Mouse (Mus musculus) cerebellum, adult 9-11 months (tissue): ENCODE data around the gene Skap1.
A peak's percentile ranks its signal among the peaks of the same experiment; 100 is the strongest.

Experiments
- DNase-seq: peaks from one replicate; pipeline ENCODE4 v3.0.0; 2022

The Skap1 gene

DNA sequence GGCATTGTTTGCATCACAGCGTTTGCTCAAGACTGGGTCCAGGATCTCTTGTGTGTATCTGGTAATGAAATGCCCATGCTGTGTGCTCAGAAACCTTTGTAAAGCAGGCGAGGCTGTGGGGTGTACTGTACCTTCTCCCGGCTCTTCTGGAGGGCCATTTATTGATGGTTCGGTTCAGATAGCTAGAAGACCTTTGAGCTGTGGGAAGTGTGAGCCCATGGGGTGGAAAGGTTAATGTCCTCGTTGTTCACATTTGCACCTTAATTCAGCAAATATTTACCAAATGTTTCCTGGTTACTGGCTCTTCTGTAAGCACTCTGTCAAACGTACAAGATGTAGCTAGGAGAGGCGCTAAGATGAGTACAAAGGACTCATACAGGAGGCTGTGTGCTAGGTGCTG lies 173.5 kb downstream of the Skap1 start:
- DNase-seq: no peak

- no peak for DNase-seq
Observed at GRCm38 (mm10) chr11:96639805-96640204, 175.4 kb downstream of the Skap1 start.

DNA sequence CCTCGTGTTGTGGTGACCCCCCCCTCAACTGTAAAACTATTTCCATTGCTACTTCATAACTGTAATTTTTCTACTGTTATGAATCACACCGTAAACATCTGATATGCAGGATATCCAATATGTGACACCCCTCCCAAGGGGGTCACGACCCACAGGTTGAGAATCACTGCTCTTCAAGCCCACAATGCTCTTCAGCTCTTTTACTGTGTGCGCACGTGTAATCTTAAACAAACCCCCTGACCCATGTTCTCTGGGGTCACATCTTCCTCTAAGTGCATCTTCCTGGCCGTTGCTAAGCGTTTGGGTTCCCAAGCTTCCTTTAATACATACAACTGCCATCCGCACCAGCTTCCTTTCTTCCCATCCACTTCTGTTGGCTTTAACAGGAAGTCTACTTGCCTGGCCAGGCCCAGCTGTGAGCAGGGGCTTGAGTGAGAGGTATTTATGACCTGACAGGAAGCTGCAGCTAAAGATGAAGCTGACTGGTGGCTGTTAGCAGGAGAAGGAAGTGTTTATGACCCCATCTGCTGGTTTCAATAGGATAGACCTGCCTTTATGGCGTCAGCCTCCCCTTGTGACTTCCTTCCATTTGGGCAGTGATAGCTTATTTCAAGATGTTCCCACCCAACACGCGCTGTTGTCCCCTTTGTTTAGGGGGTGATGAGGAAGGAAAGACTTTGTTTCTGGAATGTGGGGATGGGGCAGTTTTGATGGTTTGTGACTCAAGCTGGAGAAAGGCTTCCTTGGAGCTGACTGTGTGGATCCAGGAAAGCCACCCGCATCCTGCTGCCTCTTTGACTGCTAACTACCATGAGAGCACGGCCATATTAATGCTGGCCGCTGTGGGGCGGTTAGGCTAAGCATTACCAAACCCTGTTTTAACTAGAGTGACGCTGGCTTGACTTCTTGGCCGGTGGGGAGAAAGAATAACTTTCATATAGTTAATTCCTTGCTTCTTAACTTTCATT lies 178.1 kb downstream of the Skap1 start:
- no peak for DNase-seq

DNA sequence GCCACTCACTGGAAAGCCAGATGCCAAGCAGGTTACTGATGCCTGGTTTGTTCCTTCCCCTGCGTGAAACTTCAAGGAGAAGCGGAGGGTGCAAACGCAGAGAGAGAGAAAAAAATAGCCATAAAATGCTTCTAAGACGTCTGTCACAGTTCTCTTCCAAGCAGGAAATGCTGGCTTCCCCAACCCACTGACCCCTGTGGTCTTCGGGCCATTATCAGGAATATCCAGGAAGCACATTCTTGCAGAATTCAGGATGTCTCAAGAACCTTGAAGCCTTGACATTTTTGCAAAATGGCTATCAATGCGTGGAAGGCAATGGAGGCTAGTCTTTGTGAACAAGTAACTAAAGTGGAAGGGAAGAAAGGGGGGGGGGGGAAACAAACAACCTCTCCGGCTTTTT lies 180.6 kb downstream of the Skap1 start:
- no peak for DNase-seq

GRCm38 (mm10) chr11:96645538-96646037 lies 181.2 kb downstream of the Skap1 start:
- no peak for DNase-seq

- no peak for DNase-seq
Observed at GRCm38 (mm10) chr11:96651848-96652247, 187.5 kb downstream of the Skap1 start.

GRCm38 (mm10) chr11:96653867-96654266 lies 189.5 kb downstream of the Skap1 start:
- no peak for DNase-seq

DNA sequence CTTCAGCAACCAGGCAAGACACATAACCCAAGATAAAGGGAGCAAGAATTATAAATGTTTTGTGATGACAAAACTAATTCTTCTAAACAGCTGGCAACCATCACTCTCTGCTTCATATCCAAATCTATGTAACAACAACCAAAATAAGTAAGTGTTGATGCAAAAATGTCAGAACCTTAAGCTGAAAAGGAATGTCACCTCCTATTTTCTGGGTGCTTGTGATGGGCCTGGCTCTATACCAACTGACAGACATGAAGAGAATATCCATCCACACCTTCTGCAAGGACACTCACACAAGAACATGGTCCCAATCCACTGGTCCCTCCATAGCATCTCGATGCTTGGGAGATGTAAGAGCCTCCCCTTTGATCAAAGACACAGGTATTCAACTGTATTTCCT lies 194.0 kb downstream of the Skap1 start:
- DNase-seq: no peak

- DNase-seq: no peak
Observed at GRCm38 (mm10) chr11:96666924-96667323, 202.5 kb downstream of the Skap1 start.

- no peak for DNase-seq
Observed at GRCm38 (mm10) chr11:96668367-96668766, 204.0 kb downstream of the Skap1 start.

DNA sequence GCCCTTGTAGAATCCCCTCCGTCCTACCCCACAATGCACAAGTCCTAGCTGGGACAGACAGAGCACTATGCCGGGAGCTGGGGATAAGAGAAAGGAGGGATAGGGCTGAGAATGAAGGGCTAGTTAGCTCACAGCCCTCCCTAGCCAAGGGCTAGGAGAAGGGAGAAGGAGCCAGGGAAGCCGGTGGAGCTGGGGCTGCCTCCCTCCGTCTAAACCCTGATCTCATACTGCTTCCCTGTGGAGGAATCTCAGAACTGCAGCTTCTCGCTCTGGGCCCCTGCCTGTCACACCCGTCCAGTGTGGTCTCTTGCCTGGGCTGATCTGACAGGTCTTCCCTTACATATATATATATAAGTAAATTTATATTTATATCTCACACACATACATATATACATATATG lies 209.4 kb downstream of the Skap1 start:
- no peak for DNase-seq

GRCm38 (mm10) chr11:96674786-96675365 lies 210.5 kb downstream of the Skap1 start:
- DNase-seq: no peak

DNA sequence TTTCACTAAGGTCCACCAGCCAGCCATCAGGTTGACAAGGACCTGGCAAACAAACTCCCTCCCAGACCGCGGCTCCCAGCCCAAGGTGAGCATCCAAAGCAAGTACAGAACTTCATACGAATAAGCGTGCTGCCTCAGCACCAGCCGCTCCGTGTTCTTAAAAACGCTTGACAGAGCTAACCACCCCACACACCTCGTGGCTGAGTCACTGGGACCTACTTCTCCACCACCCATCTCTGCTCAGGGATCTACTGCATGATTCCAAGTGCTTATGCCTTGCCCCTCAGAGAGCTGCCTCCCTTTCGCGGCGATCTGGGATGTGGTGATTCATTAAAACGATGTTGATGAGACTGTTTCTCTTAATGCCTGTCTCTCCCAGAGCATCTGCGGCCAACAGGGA lies 213.6 kb downstream of the Skap1 start:
- DNase-seq: no peak

DNA sequence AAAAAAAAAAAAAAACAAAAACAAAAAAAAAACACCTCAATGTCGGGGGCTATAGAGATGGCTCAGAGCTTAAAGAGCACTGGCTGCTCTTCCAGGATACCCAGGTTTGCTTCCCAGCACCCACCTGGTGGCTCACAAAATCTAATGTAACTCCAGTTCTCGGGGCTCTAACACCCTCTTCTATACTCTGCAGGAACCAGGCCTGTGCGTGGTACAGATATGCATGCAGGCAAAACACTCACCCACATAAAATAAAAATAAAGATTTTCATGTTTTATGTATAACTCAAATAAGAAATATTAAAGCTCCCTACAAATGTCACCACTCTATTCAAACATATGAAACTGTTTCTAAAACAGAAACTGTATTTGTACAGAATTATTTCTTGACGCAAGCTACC lies 214.6 kb downstream of the Skap1 start:
- no peak for DNase-seq

DNA sequence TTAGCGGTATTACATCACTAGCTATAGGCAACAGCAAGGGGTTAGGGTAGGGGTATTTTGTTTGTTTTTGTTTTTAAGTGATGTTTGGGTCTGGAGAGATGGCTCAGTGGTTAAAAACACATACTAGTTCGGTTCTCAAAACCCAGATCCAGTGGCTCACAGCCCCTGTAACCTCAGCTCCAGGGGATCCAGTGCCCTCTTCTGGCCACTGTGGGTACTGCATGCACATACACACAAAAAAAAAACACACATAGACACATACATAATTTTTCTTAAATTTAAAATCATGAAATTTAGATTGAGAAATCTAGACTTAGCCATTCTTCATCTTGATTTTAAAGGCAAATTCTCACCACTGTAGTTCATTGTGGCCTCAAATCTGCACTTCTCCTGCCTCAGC lies 221.0 kb downstream of the Skap1 start:
- no peak for DNase-seq

- no peak for DNase-seq
Observed at GRCm38 (mm10) chr11:96686713-96687280, 222.4 kb downstream of the Skap1 start.

DNA sequence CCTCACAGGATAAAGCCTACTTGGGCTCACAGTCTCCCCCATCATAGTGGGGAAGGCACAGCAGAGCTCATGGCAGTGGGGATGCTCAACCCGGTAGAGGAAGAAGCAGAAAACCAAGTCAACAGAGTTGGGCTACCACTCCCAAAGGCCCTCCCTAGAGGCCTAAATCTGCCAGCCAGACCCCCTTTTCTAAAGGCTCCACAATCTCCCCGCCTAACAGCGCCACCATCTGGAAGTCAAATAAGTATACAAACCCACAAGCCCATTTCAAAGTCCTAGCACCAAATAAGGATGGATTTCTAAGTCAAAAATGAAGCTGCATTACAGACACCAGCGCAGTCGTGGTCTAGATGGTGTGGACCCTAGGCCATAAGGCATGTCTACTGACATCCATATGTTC lies 227.9 kb downstream of the Skap1 start:
- no peak for DNase-seq

- no peak for DNase-seq
Observed at GRCm38 (mm10) chr11:96693360-96693759, 229.0 kb downstream of the Skap1 start.

DNA sequence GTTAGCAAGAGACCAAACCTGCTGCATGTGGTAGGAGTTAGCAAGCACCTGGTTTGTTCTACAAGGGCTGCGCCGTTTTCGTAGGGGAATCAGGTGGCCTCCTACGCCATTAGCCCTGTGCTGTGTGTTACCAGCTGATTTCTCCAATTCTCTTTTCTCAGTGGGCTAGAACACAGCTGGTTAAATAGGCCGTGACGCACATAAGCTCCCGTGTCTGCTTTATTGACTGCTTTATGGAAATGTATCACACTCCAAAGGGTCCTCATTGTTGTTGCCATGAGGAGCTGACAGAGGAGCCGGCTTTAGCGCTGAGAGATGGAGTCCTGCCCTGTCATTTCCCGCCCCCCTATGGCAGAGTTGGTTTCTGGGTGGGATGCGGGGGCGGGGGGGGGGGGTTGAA lies 230.4 kb downstream of the Skap1 start:
- no peak for DNase-seq

GRCm38 (mm10) chr11:96696168-96696727 lies 231.9 kb downstream of the Skap1 start:
- no peak for DNase-seq

DNA sequence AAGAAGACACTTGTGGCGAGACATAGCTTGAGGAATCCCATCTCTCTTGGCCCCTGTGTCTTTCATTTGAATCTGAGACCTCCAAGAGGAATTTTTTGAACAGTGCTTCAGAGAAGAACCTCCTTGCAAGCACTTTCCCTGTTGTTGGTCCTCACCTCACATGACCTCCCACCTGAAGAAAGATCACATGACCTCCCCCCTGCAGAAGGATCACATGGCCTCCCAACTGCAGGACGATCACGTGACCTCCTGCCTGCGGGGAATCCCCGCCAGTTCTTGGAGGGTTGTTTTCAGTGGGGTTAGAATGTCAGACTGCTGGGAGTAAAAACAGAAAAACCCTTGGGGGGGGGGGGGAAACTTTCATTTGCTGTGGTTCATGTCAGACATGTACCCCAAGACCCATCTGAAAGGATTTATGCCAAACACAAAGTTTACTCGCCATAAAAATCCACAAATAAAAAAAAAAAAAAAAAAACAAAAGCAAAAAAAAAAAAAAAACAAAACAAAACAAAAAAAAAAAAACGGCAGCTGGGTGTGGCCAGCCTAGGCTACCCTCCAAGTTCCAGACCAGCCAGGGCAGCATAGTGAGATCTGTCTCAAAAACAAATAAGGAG lies 232.6 kb downstream of the Skap1 start:
- DNase-seq: peak; percentile 7

- DNase-seq: no peak
Observed at GRCm38 (mm10) chr11:96697467-96697866, 233.1 kb downstream of the Skap1 start.

GRCm38 (mm10) chr11:96703813-96704212 lies 239.4 kb downstream of the Skap1 start:
- DNase-seq: no peak
